Mouse (Mus musculus) lung, embryonic 14.5 days (tissue): Measurements from ENCODE around the gene Ppp1r15b. TPM values are rescaled to one million over a fixed set of nuclear protein-coding genes. Genes with fewer than 3 reads are reported as not detected.
A peak's percentile ranks its signal among the peaks of the same experiment; 100 is the strongest.

Experiments used
- ATAC-seq: fragments of 200-750 bp; cut with Nextera tagmentation; 2 replicates; pipeline ENCODE4 v1.8.0; 2017; ENCODE audit warnings: mild to moderate bottlenecking, moderate TSS enrichment, moderate library complexity; ENCODE audit not compliant: insufficient read depth
- DNase-seq: peaks from one replicate; pipeline ENCODE4 v3.0.0-alpha.2; 2015
- H3K27ac ChIP-seq: fragments of 300-500 bp; sonication (generic); 2 replicates; pipeline ENCODE4 v1.5.1; 2014; ENCODE audit warnings: low read depth, mild to moderate bottlenecking, moderate library complexity
- H3K27me3 ChIP-seq: fragments of 300-500 bp; sonication (generic); 2 replicates; pipeline ENCODE4 v1.6.1; 2014; ENCODE audit warnings: low read length, control low read depth; ENCODE audit not compliant: insufficient read depth
- H3K36me3 ChIP-seq: fragments of 300-500 bp; sonication (generic); 2 replicates; pipeline ENCODE4 v1.6.1; 2014; ENCODE audit warnings: control low read depth; ENCODE audit not compliant: insufficient read depth
- H3K4me1 ChIP-seq: fragments of 300-500 bp; sonication (generic); 2 replicates; pipeline ENCODE4 v1.6.1; 2014; ENCODE audit warnings: antibody characterized with exemption, control low read depth; ENCODE audit not compliant: insufficient read depth
- H3K4me2 ChIP-seq: fragments of 300-500 bp; sonication (generic); 2 replicates; pipeline ENCODE4 v1.6.1; 2014; ENCODE audit warnings: mild to moderate bottlenecking
- H3K4me3 ChIP-seq: fragments of 300-500 bp; sonication (generic); 2 replicates; pipeline ENCODE4 v1.5.1; 2014; ENCODE audit warnings: low read depth, low read length
- H3K9ac ChIP-seq: fragments of 300-500 bp; sonication (generic); 2 replicates; pipeline ENCODE4 v1.6.1; 2014
- H3K9me3 ChIP-seq: fragments of 300-500 bp; sonication (generic); 2 replicates; pipeline ENCODE4 v1.6.1; 2016; ENCODE audit warnings: low read depth, low read length, control low read depth
- CTCF ChIP-seq: IDR thresholded peaks from 2 replicates; pipeline ENCODE4 v1.5.1; 2016; ENCODE audit warnings: antibody characterized with exemption, low read depth
- WGBS: fragments of 180-500 bp; shearing (Covaris S2); extraction: QIAGEN DNeasy Blood & Tissue Kit; methylation state at CpG from one replicate; pipeline ENCODE4 v1.1.7; 2014; 5-methylcytosine and 5-hydroxymethylcytosine counted together
- polyA plus RNA-seq: library from polyadenylated mRNA; unstranded; fragments of >200 nt; fragmentation: Nextera tagmentation; extraction: Ambion mirVana; gene quantifications from 2 replicates; pipeline ENCODE4 v1.2.1, GENCODE M21; 2014

Ppp1r15b gene
- polyA plus RNA-seq, 1 experiment from 2014 or later: 54.3 TPM

- TF ChIP-seq CTCF: no peak
- H3K9me3 ChIP-seq: no peaks in the 10 kb centered on the region
- peak overlapping the region; percentile 98 for H3K27ac ChIP-seq
- ATAC-seq: no peak
- peak; percentile 36 for DNase-seq
- H3K4me3 ChIP-seq: peak overlapping the region; percentile 99
- peaks cover 26% of the 10 kb centered on the region for H3K36me3 ChIP-seq
- no peaks in the 10 kb centered on the region; the same call in 1 of the 2 replicates for H3K4me1 ChIP-seq
- H3K4me2 ChIP-seq: peak overlapping the region; percentile 98
- peak overlapping the region; percentile 98 for H3K9ac ChIP-seq
- no peaks in the 10 kb centered on the region for H3K27me3 ChIP-seq
- WGBS: under 1% methylated on average over 11 of the region's 11 CpGs
Measured at GRCm38 (mm10) chr1:133131936-133132335, 993 bp downstream of the Ppp1r15b start.

GRCm38 (mm10) chr1:133132388-133133326 lies 1.7 kb downstream of the Ppp1r15b start:
- DNase-seq: no peak
- 4% methylated on average over 26 of the region's 26 CpGs for WGBS
- no peak for ATAC-seq

GRCm38 (mm10) chr1:133133425-133133824 lies 2.5 kb downstream of the Ppp1r15b start:
- DNase-seq: no peak
- H3K27me3 ChIP-seq: no peaks in the 10 kb centered on the region
- no peaks in the 10 kb centered on the region; the same call in 1 of the 2 replicates for H3K4me1 ChIP-seq
- H3K4me3 ChIP-seq: peak overlapping the region; percentile 99
- no peak overlapping the region for H3K27ac ChIP-seq
- H3K4me2 ChIP-seq: peak overlapping the region; percentile 98
- H3K36me3 ChIP-seq: peaks cover 40% of the 10 kb centered on the region
- no peaks in the 10 kb centered on the region for H3K9me3 ChIP-seq
- no peak for TF ChIP-seq CTCF
- ATAC-seq: no peak
- 3% methylated on average over 2 of the region's 2 CpGs for WGBS
- peak overlapping the region; percentile 98 for H3K9ac ChIP-seq

More at GRCm38 (mm10) chr1:133132388-133133326, 1.7 kb downstream of the Ppp1r15b start:
- H3K27ac ChIP-seq: peak overlapping the region; percentile 98
- peak overlapping the region; percentile 99 for H3K4me3 ChIP-seq
- H3K9me3 ChIP-seq: no peaks in the 10 kb centered on the region
- no peaks in the 10 kb centered on the region for H3K27me3 ChIP-seq
- no peaks in the 10 kb centered on the region; the same call in 1 of the 2 replicates for H3K4me1 ChIP-seq
- peak overlapping the region; percentile 98 for H3K4me2 ChIP-seq
- H3K36me3 ChIP-seq: peaks cover 33% of the 10 kb centered on the region
- peak overlapping the region; percentile 98 for H3K9ac ChIP-seq
- TF ChIP-seq CTCF: no peak

GRCm38 (mm10) chr1:133134071-133134470 lies 3.1 kb downstream of the Ppp1r15b start:
- H3K4me1 ChIP-seq: no peaks in the 10 kb centered on the region; the same call in 1 of the 2 replicates
- H3K36me3 ChIP-seq: peaks cover 47% of the 10 kb centered on the region
- peak overlapping the region; percentile 99 for H3K4me3 ChIP-seq
- no peaks in the 10 kb centered on the region for H3K27me3 ChIP-seq
- ATAC-seq (no peak), DNase-seq (no peak)
- H3K4me2 ChIP-seq: peak overlapping the region; percentile 98
- 5% methylated on average over 4 of the region's 4 CpGs for WGBS
- H3K9ac ChIP-seq: peak overlapping the region; percentile 98
- no peak for TF ChIP-seq CTCF
- 0 out of 2 replicates have a peak overlapping the region, but pooled peaks have one; percentile 33 for H3K27ac ChIP-seq
- no peaks in the 10 kb centered on the region for H3K9me3 ChIP-seq

GRCm38 (mm10) chr1:133134881-133135280 lies 3.9 kb downstream of the Ppp1r15b start:
- peak overlapping the region; percentile 99 for H3K4me3 ChIP-seq
- 14% methylated on average over 4 of the region's 4 CpGs for WGBS
- no peaks in the 10 kb centered on the region for H3K9me3 ChIP-seq
- H3K4me2 ChIP-seq: peak overlapping the region; percentile 98
- H3K27ac ChIP-seq: no peak overlapping the region
- no peaks in the 10 kb centered on the region for H3K27me3 ChIP-seq
- peaks cover 53% of the 10 kb centered on the region for H3K36me3 ChIP-seq
- DNase-seq: no peak
- H3K4me1 ChIP-seq: no peaks in the 10 kb centered on the region; the same call in 1 of the 2 replicates
- peak overlapping the region; percentile 23 for H3K9ac ChIP-seq
- no peak for ATAC-seq
- no peak for TF ChIP-seq CTCF

GRCm38 (mm10) chr1:133135808-133136207 lies 4.9 kb downstream of the Ppp1r15b start:
- Histone ChIP-seq H3K27ac (no peak overlapping the region), H3K27me3 (no peaks in the 10 kb centered on the region), H3K36me3 (peaks cover 61% of the 10 kb centered on the region), H3K4me3 (peak overlapping the region; percentile 99), H3K4me2 (peak overlapping the region; percentile 98), H3K9ac (peak overlapping the region; percentile 24; the same call in 1 of the 2 replicates), H3K4me1 (no peaks in the 10 kb centered on the region; the same call in 1 of the 2 replicates), H3K9me3 (no peaks in the 10 kb centered on the region)
- TF ChIP-seq CTCF: no peak
- WGBS: 67% methylated on average over 5 of the region's 5 CpGs
- ATAC-seq (no peak), DNase-seq (no peak)

- 94% methylated on average over 1 of the region's 1 CpGs for WGBS
- H3K9me3 ChIP-seq: no peaks in the 10 kb centered on the region
- no peak for TF ChIP-seq CTCF
- peaks cover 67% of the 10 kb centered on the region for H3K36me3 ChIP-seq
- no peaks in the 10 kb centered on the region; the same call in 1 of the 2 replicates for H3K4me1 ChIP-seq
- ATAC-seq: no peak
- no peaks in the 10 kb centered on the region for H3K27me3 ChIP-seq
- no peak overlapping the region for H3K27ac ChIP-seq
- H3K9ac ChIP-seq: no peak overlapping the region
- no peak for DNase-seq
- no peak overlapping the region for H3K4me3 ChIP-seq
- no peak overlapping the region for H3K4me2 ChIP-seq
Measured at GRCm38 (mm10) chr1:133138401-133138800, 7.5 kb downstream of the Ppp1r15b start.
